Mouse (Mus musculus) liver, adult 2 months (tissue): ENCODE results near the gene En1.

ENCODE experiments used
- CTCF ChIP-seq: fragments of 200-500 bp; IDR thresholded peaks from 2 replicates; pipeline ENCODE4 v1.5.1; 2011; ENCODE audit warnings: low read depth, low read length, control low read depth
- POLR2A ChIP-seq: fragments of 200-500 bp; IDR thresholded peaks from 2 replicates; pipeline ENCODE4 v1.6.1; 2011; ENCODE audit warnings: low read length, control low read depth; ENCODE audit not compliant: insufficient read depth; ENCODE audit errors: extremely low read depth

GRCm38 (mm10) chr1:120587960-120588359, 14.3 kb upstream of the En1 start:
- no peak for TF ChIP-seq CTCF
- TF ChIP-seq POLR2A = no peak
